In the genomic region with DNA sequence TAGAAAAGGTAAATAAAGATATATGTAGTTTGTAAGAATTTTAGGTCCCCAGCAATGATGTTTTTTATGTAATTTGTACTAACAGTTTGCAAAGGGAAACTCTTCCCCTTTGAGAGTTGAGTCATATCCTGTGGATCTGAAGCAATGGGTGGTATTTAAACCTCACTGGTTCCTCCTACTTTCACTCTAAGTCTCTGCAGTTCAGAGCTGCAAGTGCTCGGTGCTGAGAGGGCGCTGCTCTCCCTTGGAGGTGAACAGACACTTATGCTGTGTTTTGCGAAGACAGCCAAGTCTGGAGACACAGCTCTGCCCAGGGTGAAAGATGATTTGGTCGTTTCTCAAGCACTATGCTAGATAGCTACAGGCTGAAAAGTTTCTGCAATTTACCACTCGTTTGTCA, we compare ENCODE assay signal across 9 mouse cellular contexts.
A peak's percentile ranks its signal among the peaks of the same experiment; 100 is the strongest.
DNase-seq lines count a peak whose midpoint lies in the region; ATAC-seq lines count a peak whose summit lies in the region.
"Had no signal": no experiment of that assay in that cellular context is flagged by ENCODE, and none has a peak within 500 bp of the region (broad histone marks: within the 10 kb centered on the region; RNA-seq: fewer than 3 reads in every experiment).

No protein-coding gene starts in this region.

- intact Hi-C loops in left cerebral cortex, postnatal 14 days (cut with DNase I): no loop called here

- H3K4me3 ChIP-seq in midbrain, embryonic 15.5 days: no peak overlapping the region
- H3K4me3 ChIP-seq: erythroblast, embryonic 14.5 days had no signal

- ATAC-seq in midbrain, embryonic 15.5 days (replicated peaks): no peak

- 42% methylated on average over 5 of the region's 5 CpGs for WGBS in midbrain, embryonic 15.5 days

- DNase-seq in embryo, embryonic 11 days: peak; percentile 4
- no peak for DNase-seq in embryo, embryonic 10.5 days (ENCODE audit: low spot score)
- peak; percentile 41 for DNase-seq in 3134 (ENCODE audit: extremely low read depth, insufficient read length, low spot score)
- peak; percentile 81 for DNase-seq in brain, adult 2 months (ENCODE audit: low read depth, low spot score)
- peak; percentile 12 to 24 for DNase-seq in left cerebral cortex, postnatal 14 days (ENCODE audit: low spot score in 2 of 2)
- peak; percentile 48 to 57 for DNase-seq in monocyte, adult 2 months (ENCODE audit: low read depth in 1 of 2, low spot score in 2 of 2)
- no peak for DNase-seq in kidney, postnatal 25 days

- H3K9ac ChIP-seq in midbrain, embryonic 15.5 days: no peak overlapping the region

- no peak overlapping the region for H3K27ac ChIP-seq in midbrain, embryonic 15.5 days

- H3K9me3 ChIP-seq in midbrain, embryonic 15.5 days: no peaks in the 10 kb centered on the region

- no peaks in the 10 kb centered on the region for H3K36me3 ChIP-seq in midbrain, embryonic 15.5 days (replicated peaks)

- no peaks in the 10 kb centered on the region for H3K4me1 ChIP-seq in midbrain, embryonic 15.5 days

- H3K27me3 ChIP-seq in midbrain, embryonic 15.5 days (replicated peaks): no peaks in the 10 kb centered on the region

- no peak overlapping the region for H3K4me2 ChIP-seq in midbrain, embryonic 15.5 days

Comparison
In these comparisons a context has a peak if more than half of its experiments do, and no peak if none do; other contexts are left out.
1. DNase-seq: peak in embryo, embryonic 11 days (single experiment), 3134 (single experiment), brain, adult 2 months (single experiment), left cerebral cortex, postnatal 14 days (2 of 2) and monocyte, adult 2 months (2 of 2); none in embryo, embryonic 10.5 days (single experiment) and kidney, postnatal 25 days (0 of 2).